Mouse (Mus musculus) hindbrain, embryonic 14.5 days (tissue): ENCODE results near the gene Cryge. TPM values are rescaled to one million over a fixed set of nuclear protein-coding genes. Genes with fewer than 3 reads are reported as not detected.

ENCODE experiments used
- ATAC-seq: fragments of 200-750 bp; cut with Nextera tagmentation; 2 replicates; pipeline ENCODE4 v1.8.0; 2017; ENCODE audit warnings: moderate number of reproducible peaks, mild to moderate bottlenecking, moderate TSS enrichment, moderate library complexity; ENCODE audit not compliant: low FRiP score
- DNase-seq: peaks from one replicate; pipeline ENCODE4 v3.0.0-alpha.2; 2015; ENCODE audit warnings: low spot score
- H3K27ac ChIP-seq: fragments of 300-500 bp; sonication (generic); 2 replicates; pipeline ENCODE4 v1.5.1; 2014; ENCODE audit warnings: mild to moderate bottlenecking, moderate library complexity
- H3K27me3 ChIP-seq: fragments of 300-500 bp; sonication (generic); 2 replicates; pipeline ENCODE4 v1.6.1; 2014; ENCODE audit warnings: mild to moderate bottlenecking, low read length, mixed read lengths; ENCODE audit not compliant: control insufficient read depth, insufficient read depth
- H3K36me3 ChIP-seq: fragments of 300-500 bp; sonication (generic); replicated peaks from 2 replicates; pipeline ENCODE4 v1.6.1; 2014; ENCODE audit not compliant: control insufficient read depth, insufficient read depth
- H3K4me1 ChIP-seq: fragments of 300-500 bp; sonication (generic); replicated peaks from 2 replicates; pipeline ENCODE4 v1.6.1; 2014; ENCODE audit warnings: antibody characterized with exemption, low read length, mixed read lengths; ENCODE audit not compliant: control insufficient read depth, insufficient read depth
- H3K4me2 ChIP-seq: fragments of 300-500 bp; sonication (generic); replicated peaks from 2 replicates; pipeline ENCODE4 v1.6.1; 2014; ENCODE audit warnings: mild to moderate bottlenecking, moderate library complexity
- H3K4me3 ChIP-seq: fragments of 300-500 bp; sonication (generic); replicated peaks from 2 replicates; pipeline ENCODE4 v1.5.1; 2014; ENCODE audit warnings: mild to moderate bottlenecking, low read length
- H3K9ac ChIP-seq: fragments of 300-500 bp; sonication (generic); 2 replicates; pipeline ENCODE4 v1.6.1; 2014
- H3K9me3 ChIP-seq: fragments of 300-500 bp; sonication (generic); 2 replicates; pipeline ENCODE4 v1.6.1; 2016; ENCODE audit warnings: low read length; ENCODE audit not compliant: control insufficient read depth
- WGBS: fragments of 180-500 bp; shearing (Covaris S2); extraction: QIAGEN DNeasy Blood & Tissue Kit; methylation state at CpG from one replicate; pipeline ENCODE4 v1.1.7; 2014; 5-methylcytosine and 5-hydroxymethylcytosine counted together
- polyA plus RNA-seq: library from polyadenylated mRNA; unstranded; fragments of >200 nt; fragmentation: Nextera tagmentation; extraction: Ambion mirVana; gene quantifications from 2 replicates; pipeline ENCODE4 v1.2.1, GENCODE M21; 2014

The Cryge gene
- polyA plus RNA-seq, 1 experiment from 2014 or later, result not detected

DNA sequence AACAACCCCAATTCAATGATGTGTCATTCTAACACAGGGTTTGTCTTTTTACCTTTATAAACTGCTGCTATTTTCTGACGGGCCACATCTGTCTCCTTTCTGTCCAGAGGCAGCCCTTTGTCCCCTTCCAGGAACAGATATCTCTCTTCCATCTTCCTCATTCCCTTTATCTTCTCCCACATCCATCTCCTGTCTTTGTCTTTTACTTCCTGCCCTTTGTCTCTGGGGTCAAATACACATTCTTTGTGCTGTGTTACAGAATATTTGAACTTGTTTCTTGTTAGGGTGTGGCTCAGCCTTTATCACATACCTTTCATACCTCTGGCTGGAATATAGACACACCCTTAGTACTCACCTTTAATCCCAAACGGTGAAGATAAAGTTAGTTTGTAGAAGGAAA is 13.4 kb downstream of the Cryge start:
- Histone ChIP-seq H3K4me2 (no peak overlapping the region), H3K4me3 (no peak overlapping the region), H3K4me1 (no peaks in the 10 kb centered on the region), H3K27me3 (no peaks in the 10 kb centered on the region), H3K36me3 (no peaks in the 10 kb centered on the region), H3K27ac (no peak overlapping the region), H3K9me3 (no peaks in the 10 kb centered on the region), H3K9ac (no peak overlapping the region)
- DNase-seq (no peak), ATAC-seq (no peak)
- WGBS, result 75% methylated on average over 2 of the region's 2 CpGs

DNA sequence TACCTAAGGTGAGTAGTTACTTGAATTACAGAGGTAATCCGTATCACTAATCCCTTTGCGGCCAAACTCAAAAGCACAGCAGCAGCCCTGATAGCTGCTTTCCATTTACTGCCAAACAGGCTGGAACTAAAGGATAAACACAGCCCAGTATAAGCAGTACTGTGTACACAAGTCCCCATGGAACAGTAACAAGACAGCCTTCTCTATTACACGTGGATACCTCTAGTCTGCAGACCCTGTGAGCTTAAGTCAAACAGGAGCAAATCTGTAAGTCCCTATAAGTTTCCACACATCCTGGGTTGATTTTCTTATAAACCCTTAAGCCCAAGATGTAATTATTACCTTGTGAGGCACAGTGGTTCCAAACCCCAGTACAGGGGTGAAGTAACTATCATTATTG is 15.4 kb downstream of the Cryge start:
- no peak for ATAC-seq
- H3K9ac ChIP-seq, result no peak overlapping the region
- no peak overlapping the region for H3K4me3 ChIP-seq
- DNase-seq, result no peak
- no peaks in the 10 kb centered on the region for H3K9me3 ChIP-seq
- H3K27ac ChIP-seq, result no peak overlapping the region
- H3K36me3 ChIP-seq, result no peaks in the 10 kb centered on the region
- no peaks in the 10 kb centered on the region for H3K4me1 ChIP-seq
- WGBS, result 43% methylated on average over 3 of the region's 3 CpGs
- no peaks in the 10 kb centered on the region for H3K27me3 ChIP-seq
- no peak overlapping the region for H3K4me2 ChIP-seq

DNA sequence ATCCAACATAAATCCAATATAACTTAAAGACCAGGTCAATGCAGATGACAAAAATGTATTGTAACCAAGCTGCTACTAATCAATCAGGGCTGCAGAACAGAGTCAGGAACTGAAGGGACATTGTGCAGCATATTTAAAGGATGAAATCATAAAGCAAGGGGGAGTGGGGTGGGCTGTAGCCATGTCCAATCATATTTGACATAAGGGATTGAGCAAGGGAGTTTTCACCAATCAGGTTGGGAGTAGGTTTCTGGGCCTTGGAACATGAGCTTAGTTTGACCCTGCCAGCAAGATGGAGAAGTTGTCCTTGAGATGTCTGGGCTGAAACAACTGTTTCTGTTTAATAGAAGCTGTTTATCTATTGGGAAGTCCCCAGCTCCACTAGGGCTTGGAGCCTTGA is 18.3 kb downstream of the Cryge start, which contains the start of gene Akr1cl:
Gene Akr1cl (minus strand): TSS at position 119 of the 400 bp plus-strand sequence.
- Histone ChIP-seq H3K9me3 (no peaks in the 10 kb centered on the region), H3K9ac (no peak within 1 kb of the TSS), H3K4me2 (no peak within 1 kb of the TSS), H3K27ac (no peak within 1 kb of the TSS), H3K4me3 (no peak within 1 kb of the TSS), H3K27me3 (no peaks in the 10 kb centered on the region), H3K36me3 (no peaks in the 10 kb centered on the region), H3K4me1 (no peaks in the 10 kb centered on the region)
- DNase-seq, result no peak
- no peak for ATAC-seq

GRCm38 (mm10) chr1:65028206-65028605 is 22.7 kb downstream of the Cryge start:
- Histone ChIP-seq H3K9ac (no peak overlapping the region), H3K4me1 (no peaks in the 10 kb centered on the region), H3K27me3 (no peaks in the 10 kb centered on the region), H3K4me3 (no peak overlapping the region), H3K4me2 (no peak overlapping the region), H3K36me3 (no peaks in the 10 kb centered on the region), H3K27ac (no peak overlapping the region), H3K9me3 (no peaks in the 10 kb centered on the region)
- 74% methylated on average over 9 of the region's 9 CpGs for WGBS
- no peak for DNase-seq
- ATAC-seq, result no peak

GRCm38 (mm10) chr1:65012726-65013125 is 38.2 kb downstream of the Cryge start:
- Histone ChIP-seq H3K4me1 (no peaks in the 10 kb centered on the region), H3K27ac (no peak overlapping the region), H3K36me3 (no peaks in the 10 kb centered on the region), H3K9me3 (no peaks in the 10 kb centered on the region), H3K9ac (no peak overlapping the region), H3K4me2 (no peak overlapping the region), H3K4me3 (no peak overlapping the region), H3K27me3 (no peaks in the 10 kb centered on the region)
- no peak for ATAC-seq
- DNase-seq, result no peak
- 80% methylated on average over 4 of the region's 4 CpGs for WGBS

GRCm38 (mm10) chr1:65010153-65010552 is 40.8 kb downstream of the Cryge start:
- 18% methylated on average over 9 of the region's 9 CpGs for WGBS
- ATAC-seq (peak; percentile 62; the same call in 1 of the 2 replicates), DNase-seq (peak; percentile 94)
- Histone ChIP-seq H3K4me3 (no peak overlapping the region), H3K9ac (no peak overlapping the region), H3K36me3 (no peaks in the 10 kb centered on the region), H3K4me1 (no peaks in the 10 kb centered on the region), H3K27me3 (no peaks in the 10 kb centered on the region), H3K9me3 (no peaks in the 10 kb centered on the region), H3K27ac (no peak overlapping the region), H3K4me2 (no peak overlapping the region)

DNA sequence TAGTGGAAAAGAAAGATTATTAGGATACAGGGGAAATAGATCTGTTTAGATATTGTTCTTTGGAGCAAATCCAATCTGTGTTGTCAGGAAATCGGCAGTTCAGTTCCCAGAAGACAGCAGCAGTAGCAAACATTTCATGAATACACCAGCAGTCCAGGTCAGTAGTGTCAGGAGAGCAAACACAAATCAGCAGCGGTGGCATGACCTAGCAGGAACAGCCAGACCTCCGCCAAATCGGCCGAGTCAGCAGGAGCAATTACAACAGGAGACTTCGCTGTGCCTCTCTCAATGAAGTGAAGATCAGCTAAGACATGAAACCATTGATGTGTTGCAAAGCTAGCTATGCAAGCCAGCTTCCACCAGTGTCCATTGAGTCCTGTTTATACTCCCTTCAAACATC is 45.4 kb downstream of the Cryge start:
- Histone ChIP-seq H3K9ac (no peak overlapping the region), H3K27ac (no peak overlapping the region)
- WGBS, result 91% methylated on average over 6 of the region's 6 CpGs

DNA sequence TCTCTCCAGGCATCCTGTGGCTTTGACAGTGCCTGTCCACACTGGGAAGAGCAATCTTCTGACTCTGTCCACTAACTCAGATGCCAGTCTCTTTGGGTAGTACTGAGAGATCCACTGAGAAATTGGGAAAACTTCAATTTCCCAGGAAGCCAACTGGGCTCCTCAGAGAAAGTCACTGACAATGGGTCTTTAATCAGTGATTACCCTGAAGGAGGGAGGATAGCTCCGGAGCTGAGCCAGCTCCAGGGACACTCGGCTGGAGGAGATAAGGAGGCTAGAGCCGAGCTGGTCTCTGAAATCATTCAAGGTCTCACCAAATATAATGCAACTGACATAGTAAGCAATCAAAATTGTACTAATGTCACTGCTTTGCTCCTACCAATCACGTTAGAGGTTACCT is 46.4 kb downstream of the Cryge start:
- Histone ChIP-seq H3K4me3 (no peak overlapping the region), H3K9ac (no peak overlapping the region), H3K4me2 (no peak overlapping the region), H3K9me3 (no peaks in the 10 kb centered on the region), H3K4me1 (no peaks in the 10 kb centered on the region), H3K27me3 (no peaks in the 10 kb centered on the region), H3K36me3 (no peaks in the 10 kb centered on the region), H3K27ac (no peak overlapping the region)
- ATAC-seq, result no peak
- DNase-seq, result no peak
- WGBS, result 92% methylated on average over 4 of the region's 4 CpGs

More for the DNA sequence above, 45.4 kb downstream of the Cryge start:
- DNase-seq (no peak), ATAC-seq (no peak)
- Histone ChIP-seq H3K9me3 (no peaks in the 10 kb centered on the region), H3K4me1 (no peaks in the 10 kb centered on the region), H3K4me3 (no peak overlapping the region), H3K27me3 (no peaks in the 10 kb centered on the region), H3K4me2 (no peak overlapping the region), H3K36me3 (no peaks in the 10 kb centered on the region)
